Mouse (Mus musculus): ENCODE measurements around the gene Tprn.
"Not testable (repeated sequence)": the region's sequence is repeated elsewhere in the genome, so short reads cannot be mapped to it uniquely, and the experiment has no call there.

Gene Tprn

GRCm38 (mm10) chr2:25236614-25237013, 25.8 kb upstream of the Tprn start, which contains the start of gene Rnf224:
Rnf224 (minus strand) TSS chr2:25236787.
- no peak for DNase-seq (ENCODE audit: low read depth, low spot score)

- no peak for DNase-seq (ENCODE audit: low read depth, low spot score)
Measured at GRCm38 (mm10) chr2:25237522-25237921, 24.9 kb upstream of the Tprn start.

- no peak for DNase-seq (ENCODE audit: low read depth, low spot score)
Measured at GRCm38 (mm10) chr2:25238106-25238505, 24.3 kb upstream of the Tprn start.

- no peak for DNase-seq (ENCODE audit: low read depth, low spot score)
Measured at GRCm38 (mm10) chr2:25239766-25240165, 22.7 kb upstream of the Tprn start.

GRCm38 (mm10) chr2:25240310-25240709, 22.1 kb upstream of the Tprn start:
- no peak for DNase-seq (ENCODE audit: low read depth, low spot score)

GRCm38 (mm10) chr2:25240723-25241437, 21.5 kb upstream of the Tprn start:
- peak; percentile 46 for DNase-seq (ENCODE audit: low read depth, low spot score)

- DNase-seq (ENCODE audit: low read depth, low spot score), result no peak
Measured at GRCm38 (mm10) chr2:25241438-25241775, 21.0 kb upstream of the Tprn start.

- no peak for DNase-seq (ENCODE audit: low read depth, low spot score)
Measured at GRCm38 (mm10) chr2:25242101-25242506, 20.3 kb upstream of the Tprn start, which contains the start of the genes Rnf208 and Cysrt1. Rnf208 (plus strand) TSS chr2:25242255. Cysrt1 (minus strand) TSS chr2:25242452.

GRCm38 (mm10) chr2:25243342-25243741, 19.1 kb upstream of the Tprn start:
- no peak for DNase-seq (ENCODE audit: low read depth, low spot score)

- no peak for DNase-seq (ENCODE audit: low read depth, low spot score)
Measured at GRCm38 (mm10) chr2:25244144-25244543, 18.3 kb upstream of the Tprn start.

GRCm38 (mm10) chr2:25246183-25247072, 16.0 kb upstream of the Tprn start, which contains the start of gene AL732309.1:
AL732309.1 (minus strand) TSS chr2:25246863.
- DNase-seq (ENCODE audit: low read depth, low spot score), result no peak

- no peak for DNase-seq (ENCODE audit: low read depth, low spot score)
Measured at GRCm38 (mm10) chr2:25252331-25252730, 10.1 kb upstream of the Tprn start.

- DNase-seq (ENCODE audit: low read depth, low spot score), result peak; percentile 77
Measured at GRCm38 (mm10) chr2:25255284-25255779, 7.1 kb upstream of the Tprn start, which contains the start of gene Tmem203. Tmem203 (plus strand) TSS chr2:25255439.

GRCm38 (mm10) chr2:25256443-25257109, 5.8 kb upstream of the Tprn start:
- DNase-seq (ENCODE audit: low read depth, low spot score), result not testable (repeated sequence)

- DNase-seq (ENCODE audit: low read depth, low spot score), result not testable (repeated sequence)
Measured at GRCm38 (mm10) chr2:25257250-25257649, 5.2 kb upstream of the Tprn start.

- no peak for DNase-seq (ENCODE audit: low read depth, low spot score)
Measured at GRCm38 (mm10) chr2:25258887-25259286, 3.5 kb upstream of the Tprn start.

- no peak for DNase-seq (ENCODE audit: low read depth, low spot score)
Measured at GRCm38 (mm10) chr2:25261870-25262269, 548 bp upstream of the Tprn start.

- no peak for DNase-seq (ENCODE audit: low read depth, low spot score)
Measured at GRCm38 (mm10) chr2:25262795-25263622, 591 bp downstream of the Tprn start.

- no peak for DNase-seq (ENCODE audit: low read depth, low spot score)
Measured at GRCm38 (mm10) chr2:25263623-25264285, 1.3 kb downstream of the Tprn start.

GRCm38 (mm10) chr2:25264286-25264660, 1.9 kb downstream of the Tprn start:
- DNase-seq (ENCODE audit: low read depth, low spot score), result no peak
